Mouse (Mus musculus) adrenal gland, postnatal 4 days (tissue): ENCODE results near the gene Olfr631. TPM values are rescaled to one million over a fixed set of nuclear protein-coding genes. Genes with fewer than 3 reads are reported as not detected.
"Not testable (repeated sequence)": the region's sequence is repeated elsewhere in the genome, so short reads cannot be mapped to it uniquely, and the experiment has no call there.

ENCODE experiments used
- DNase-seq, 2 experiments: peaks; one replicate each; pipeline ENCODE4 v3.0.0; 2021 to 2022; ENCODE audit warnings: low spot score in 2 of 2, mixed read lengths in 2 of 2
- long read RNA-seq, 2 experiments: library from polyadenylated mRNA; stranded (forward); transcript quantifications; one replicate each; pipeline ENCODE4 v2.0.0; 2021
- total RNA-seq, 2 experiments: library from RNA; stranded (reverse); gene quantifications; 2 replicates each; pipeline ENCODE4 v1.2.3; 2021

The Olfr631 gene
- not detected for total RNA-seq
- long read RNA-seq, experiment 1: 0 reads
- long read RNA-seq, experiment 2: 0 reads

- no peak for DNase-seq
These were observed at the start of gene Olfr631 for GRCm38 (mm10) chr7:103928525-103928924. Gene Olfr631 (plus strand): TSS chr7:103928825.

- DNase-seq: no peak
These were observed 42.5 kb upstream of the Olfr631 start, which contains the start of gene Olfr66 for GRCm38 (mm10) chr7:103886152-103886551. Gene Olfr66 (minus strand): TSS chr7:103886252.

GRCm38 (mm10) chr7:103894385-103894784 lies 34.2 kb upstream of the Olfr631 start, which contains the start of gene Olfr64:
Gene Olfr64 (minus strand): TSS chr7:103894485.
- DNase-seq: no peak

- DNase-seq: no peak
These were observed 25.4 kb upstream of the Olfr631 start, which contains the start of gene Olfr65 for GRCm38 (mm10) chr7:103903187-103903586. Gene Olfr65 (plus strand): TSS chr7:103903487.

GRCm38 (mm10) chr7:103910047-103910446 lies 18.6 kb upstream of the Olfr631 start:
- no peak for DNase-seq

- DNase-seq: no peak
These were observed 15.6 kb upstream of the Olfr631 start for GRCm38 (mm10) chr7:103912969-103913511.

- no peak for DNase-seq
These were observed 13.3 kb upstream of the Olfr631 start for GRCm38 (mm10) chr7:103915338-103915737.

GRCm38 (mm10) chr7:103934264-103934663 lies 5.6 kb downstream of the Olfr631 start, which contains the start of gene Olfr632:
Gene Olfr632 (plus strand): TSS chr7:103934347.
- DNase-seq: no peak

GRCm38 (mm10) chr7:103942730-103943129 lies 14.1 kb downstream of the Olfr631 start:
- no peak for DNase-seq

- no peak for DNase-seq
These were observed 15.5 kb downstream of the Olfr631 start, which contains the start of gene Olfr633 for GRCm38 (mm10) chr7:103944137-103944536. Gene Olfr633 (plus strand): TSS chr7:103944437.

GRCm38 (mm10) chr7:103966873-103967272 lies 38.2 kb downstream of the Olfr631 start:
- not testable (repeated sequence) for DNase-seq

- DNase-seq: no peak
These were observed 42.2 kb downstream of the Olfr631 start, which contains the start of gene Olfr635 for GRCm38 (mm10) chr7:103970852-103971251. Gene Olfr635 (plus strand): TSS chr7:103971152.

- no peak for DNase-seq
These were observed 43.2 kb downstream of the Olfr631 start for GRCm38 (mm10) chr7:103971782-103972181.

Other genes with a start within 250 kb of the Olfr631 start
- gene Olfr625-ps1, start 246.1 kb upstream of the Olfr631 start, total RNA-seq: not detected
- not detected for gene Olfr243, start 214.2 kb upstream of the Olfr631 start, total RNA-seq
- not detected for gene Olfr628, start 198.5 kb upstream of the Olfr631 start, total RNA-seq
- gene Olfr629, start 183.9 kb upstream of the Olfr631 start, total RNA-seq: not detected
- gene Olfr630, start 171.5 kb upstream of the Olfr631 start, total RNA-seq: not detected
- not detected for gene Olfr69, start 157.2 kb upstream of the Olfr631 start, total RNA-seq
- not detected for gene Olfr68, start 149.1 kb upstream of the Olfr631 start, total RNA-seq
- gene Olfr67, start 137.0 kb upstream of the Olfr631 start, total RNA-seq: not detected
- 100 to 1,000 TPM; 618 to 940 TPM for gene Hbb-bt, start 114.8 kb upstream of the Olfr631 start, total RNA-seq
- 1,000 to 10,000 TPM; 4,172 to 4,820 TPM for gene Hbb-bs, start 100.7 kb upstream of the Olfr631 start, total RNA-seq
- not detected for gene Hbb-bh2, start 88.3 kb upstream of the Olfr631 start, total RNA-seq
- not detected for gene Hbb-bh1, start 85.7 kb upstream of the Olfr631 start, total RNA-seq
- gene Hbb-y, start 75.6 kb upstream of the Olfr631 start, total RNA-seq: not detected
- not detected for gene Olfr66, start 42.6 kb upstream of the Olfr631 start, total RNA-seq
- not detected for gene Olfr64, start 34.3 kb upstream of the Olfr631 start, total RNA-seq
- gene Olfr65, start 25.3 kb upstream of the Olfr631 start, total RNA-seq: not detected
- gene Olfr632, start 5.5 kb downstream of the Olfr631 start, total RNA-seq: not detected
- gene Olfr633, start 15.6 kb downstream of the Olfr631 start, total RNA-seq: not detected
- gene Olfr635, start 42.3 kb downstream of the Olfr631 start, total RNA-seq: not detected
- not detected for gene Olfr638, start 69.9 kb downstream of the Olfr631 start, total RNA-seq
- under 1 TPM in 1 of 2 experiments, not detected in 1; 0.08 TPM for gene Olfr639, start 88.5 kb downstream of the Olfr631 start, total RNA-seq
- gene Olfr640, start 96.7 kb downstream of the Olfr631 start, total RNA-seq: not detected
- not detected for gene Olfr641, start 106.6 kb downstream of the Olfr631 start, total RNA-seq
- gene Olfr642, start 123.8 kb downstream of the Olfr631 start, total RNA-seq: not detected
- not detected for gene 4930516K23Rik, start 132.6 kb downstream of the Olfr631 start, total RNA-seq
- not detected for gene Olfr644, start 143.0 kb downstream of the Olfr631 start, total RNA-seq
- gene Olfr645, start 156.6 kb downstream of the Olfr631 start, total RNA-seq: not detected
- gene Olfr646, start 176.0 kb downstream of the Olfr631 start, total RNA-seq: not detected
- not detected for gene Ubqln5, start 201.0 kb downstream of the Olfr631 start, total RNA-seq
- not detected for gene Olfr643, start 208.6 kb downstream of the Olfr631 start, total RNA-seq
- gene Ubqln3, start 214.5 kb downstream of the Olfr631 start, total RNA-seq: not detected
- gene Ubqlnl, start 221.7 kb downstream of the Olfr631 start, total RNA-seq: not detected
- gene Olfm5, start 236.0 kb downstream of the Olfr631 start, total RNA-seq: not detected